Mouse (Mus musculus) heart, embryonic 15.5 days (tissue): Measurements from ENCODE around the gene Gm13290. TPM values are rescaled to one million over a fixed set of nuclear protein-coding genes. Genes with fewer than 3 reads are reported as not detected.
"Not testable (repeated sequence)": the region's sequence is repeated elsewhere in the genome, so short reads cannot be mapped to it uniquely, and the experiment has no call there.

Experiments
- ATAC-seq: fragments of 200-750 bp; cut with Nextera tagmentation; replicated peaks from 2 replicates; pipeline ENCODE4 v1.8.0; 2017; ENCODE audit warnings: low read depth, moderate TSS enrichment; ENCODE audit not compliant: insufficient number of reproducible peaks, insufficient read depth, low FRiP score
- H3K27ac ChIP-seq: fragments of 300-500 bp; sonication (generic); 2 replicates; pipeline ENCODE4 v1.5.1; 2015; ENCODE audit warnings: mild to moderate bottlenecking, inconsistent platforms
- H3K27me3 ChIP-seq: fragments of 300-500 bp; sonication (generic); 2 replicates; pipeline ENCODE4 v1.6.1; 2015; ENCODE audit warnings: inconsistent platforms
- H3K36me3 ChIP-seq: fragments of 300-500 bp; sonication (generic); 2 replicates; pipeline ENCODE4 v1.6.1; 2015; ENCODE audit warnings: mild to moderate bottlenecking, inconsistent platforms
- H3K4me1 ChIP-seq: fragments of 300-500 bp; sonication (generic); replicated peaks from 2 replicates; pipeline ENCODE4 v1.6.1; 2015; ENCODE audit warnings: inconsistent platforms
- H3K4me2 ChIP-seq: fragments of 300-500 bp; sonication (generic); 2 replicates; pipeline ENCODE4 v1.6.1; 2015; ENCODE audit warnings: inconsistent platforms, mild to moderate bottlenecking, moderate library complexity
- H3K4me3 ChIP-seq: fragments of 300-500 bp; sonication (generic); 2 replicates; pipeline ENCODE4 v1.5.1; 2015; ENCODE audit warnings: mild to moderate bottlenecking, inconsistent platforms
- H3K9ac ChIP-seq: fragments of 300-500 bp; sonication (generic); 2 replicates; pipeline ENCODE4 v1.6.1; 2015; ENCODE audit warnings: mild to moderate bottlenecking, inconsistent platforms
- H3K9me3 ChIP-seq: fragments of 300-500 bp; sonication (generic); replicated peaks from 2 replicates; pipeline ENCODE4 v1.6.1; 2016; ENCODE audit warnings: inconsistent platforms
- WGBS: fragments of 180-500 bp; shearing (Covaris S2); methylation state at CpG from one replicate; pipeline ENCODE4 v1.1.7; 2015; ENCODE audit warnings: mixed read lengths; 5-methylcytosine and 5-hydroxymethylcytosine counted together
- polyA plus RNA-seq: library from polyadenylated mRNA; unstranded; fragments of >200 nt; fragmentation: Nextera tagmentation; extraction: Ambion mirVana; gene quantifications from 2 replicates; pipeline ENCODE4 v1.2.1, GENCODE M21; 2015

The Gm13290 gene
- polyA plus RNA-seq, 1 experiment from 2014 or later: 0.48 TPM

- not testable (repeated sequence) for H3K4me3 ChIP-seq, H3K4me1 ChIP-seq, H3K4me2 ChIP-seq, H3K27ac ChIP-seq, H3K27me3 ChIP-seq, H3K9me3 ChIP-seq, H3K9ac ChIP-seq, H3K36me3 ChIP-seq, ATAC-seq
- WGBS: no CpG with 5 or more reads among the region's 27 CpGs
These were observed 11.8 kb downstream of the Gm13290 start, which contains the start of gene Gm13276 for GRCm38 (mm10) chr4:88785409-88785808. Gene Gm13276 (plus strand): TSS chr4:88785709.

GRCm38 (mm10) chr4:88788402-88788801, 14.8 kb downstream of the Gm13290 start, which contains the start of gene Gm13277:
Gene Gm13277 (plus strand): TSS chr4:88788632.
- H3K9ac ChIP-seq, H3K27ac ChIP-seq, H3K36me3 ChIP-seq, H3K27me3 ChIP-seq, H3K4me1 ChIP-seq, H3K4me2 ChIP-seq, H3K4me3 ChIP-seq, H3K9me3 ChIP-seq, ATAC-seq: not testable (repeated sequence)
- WGBS: 0% methylated on average over 4 of the region's 28 CpGs

GRCm38 (mm10) chr4:88791250-88791649, 17.6 kb downstream of the Gm13290 start, which contains the start of gene Gm13278:
Gene Gm13278 (plus strand): TSS chr4:88791550.
- not testable (repeated sequence) for H3K4me2 ChIP-seq, H3K9ac ChIP-seq, H3K27me3 ChIP-seq, H3K27ac ChIP-seq, H3K4me3 ChIP-seq, H3K4me1 ChIP-seq, ATAC-seq, H3K9me3 ChIP-seq, H3K36me3 ChIP-seq
- no CpG with 5 or more reads among the region's 28 CpGs for WGBS

- not testable (repeated sequence) for ATAC-seq, H3K36me3 ChIP-seq, H3K9me3 ChIP-seq, H3K27ac ChIP-seq, H3K9ac ChIP-seq, H3K27me3 ChIP-seq, H3K4me1 ChIP-seq, H3K4me3 ChIP-seq, H3K4me2 ChIP-seq
- 0% methylated on average over 14 of the region's 52 CpGs for WGBS
These were observed 20.5 kb downstream of the Gm13290 start, which contains the start of gene Gm13275 for GRCm38 (mm10) chr4:88793936-88794675. Gene Gm13275 (plus strand): TSS chr4:88794487.

- not testable (repeated sequence) for H3K9me3 ChIP-seq, ATAC-seq, H3K4me3 ChIP-seq, H3K4me1 ChIP-seq, H3K36me3 ChIP-seq, H3K9ac ChIP-seq, H3K27me3 ChIP-seq, H3K4me2 ChIP-seq, H3K27ac ChIP-seq
- no CpG with 5 or more reads among the region's 28 CpGs for WGBS
These were observed 23.5 kb downstream of the Gm13290 start, which contains the start of gene Gm13279 for GRCm38 (mm10) chr4:88797097-88797496. Gene Gm13279 (plus strand): TSS chr4:88797397.

- H3K4me2 ChIP-seq, H3K27ac ChIP-seq, H3K27me3 ChIP-seq, H3K9ac ChIP-seq, H3K36me3 ChIP-seq, H3K4me3 ChIP-seq, H3K9me3 ChIP-seq, ATAC-seq, H3K4me1 ChIP-seq: not testable (repeated sequence)
- 8% methylated on average over 6 of the region's 7 CpGs for WGBS
These were observed 25.7 kb downstream of the Gm13290 start, which contains the start of gene Gm13285 for GRCm38 (mm10) chr4:88799365-88799764. Gene Gm13285 (plus strand): TSS chr4:88799665.

- H3K36me3 ChIP-seq, H3K27me3 ChIP-seq, H3K4me1 ChIP-seq, H3K9me3 ChIP-seq, H3K4me3 ChIP-seq, ATAC-seq, H3K9ac ChIP-seq, H3K27ac ChIP-seq: not testable (repeated sequence)
- WGBS: no CpG with 5 or more reads among the region's 29 CpGs
- H3K4me2 ChIP-seq: 0 out of 2 replicates have a peak within 1 kb of the TSS, but pooled peaks have one; percentile 27
These were observed 29.3 kb downstream of the Gm13290 start, which contains the start of gene Gm13287 for GRCm38 (mm10) chr4:88802954-88803353. Gene Gm13287 (plus strand): TSS chr4:88803254.

GRCm38 (mm10) chr4:88805231-88805630, 31.6 kb downstream of the Gm13290 start, which contains the start of gene Gm13288:
Gene Gm13288 (plus strand): TSS chr4:88805531.
- not testable (repeated sequence) for ATAC-seq, H3K27ac ChIP-seq
- H3K4me2 ChIP-seq: 0 out of 2 replicates have a peak within 1 kb of the TSS, but pooled peaks have one; percentile 43

GRCm38 (mm10) chr4:88805761-88806160, 32.1 kb downstream of the Gm13290 start:
- H3K27ac ChIP-seq, H3K9ac ChIP-seq, H3K9me3 ChIP-seq, H3K4me1 ChIP-seq, ATAC-seq, H3K36me3 ChIP-seq: not testable (repeated sequence)
- peak overlapping the region; percentile 27; the same call in 1 of the 2 replicates for H3K4me3 ChIP-seq
- 3% methylated on average over 7 of the region's 34 CpGs for WGBS
- peaks cover 10% of the 10 kb centered on the region for H3K27me3 ChIP-seq
- 0 out of 2 replicates have a peak overlapping the region, but pooled peaks have one; percentile 43 for H3K4me2 ChIP-seq

More at GRCm38 (mm10) chr4:88805231-88805630, 31.6 kb downstream of the Gm13290 start, which contains the start of gene Gm13288:
- Histone ChIP-seq H3K27me3 (peaks cover 10% of the 10 kb centered on the region), H3K4me3 (peak within 1 kb of the TSS; percentile 27; the same call in 1 of the 2 replicates)
- H3K9me3 ChIP-seq, H3K36me3 ChIP-seq, H3K9ac ChIP-seq, H3K4me1 ChIP-seq: not testable (repeated sequence)
- no CpG with 5 or more reads among the region's 8 CpGs for WGBS

GRCm38 (mm10) chr4:88815928-88816327, 42.3 kb downstream of the Gm13290 start, which contains the start of gene Ifna7:
Gene Ifna7 (plus strand): TSS chr4:88816228.
- Histone ChIP-seq H3K27me3 (no peaks in the 10 kb centered on the region), H3K4me1 (no peaks in the 10 kb centered on the region), H3K36me3 (no peaks in the 10 kb centered on the region), H3K27ac (no peak within 1 kb of the TSS), H3K4me2 (no peak within 1 kb of the TSS), H3K4me3 (no peak within 1 kb of the TSS), H3K9me3 (no peaks in the 10 kb centered on the region), H3K9ac (no peak within 1 kb of the TSS)
- 52% methylated on average over 3 of the region's 3 CpGs for WGBS
- no peak for ATAC-seq

GRCm38 (mm10) chr4:88819659-88820058, 46.0 kb downstream of the Gm13290 start, which contains the start of gene Ifna11:
Gene Ifna11 (plus strand): TSS chr4:88819959.
- Histone ChIP-seq H3K9ac (no peak within 1 kb of the TSS), H3K9me3 (no peaks in the 10 kb centered on the region), H3K27me3 (no peaks in the 10 kb centered on the region), H3K4me3 (no peak within 1 kb of the TSS), H3K4me2 (no peak within 1 kb of the TSS), H3K36me3 (no peaks in the 10 kb centered on the region), H3K4me1 (no peaks in the 10 kb centered on the region), H3K27ac (no peak within 1 kb of the TSS)
- no peak for ATAC-seq
- WGBS: 73% methylated on average over 1 of the region's 1 CpGs
